Mouse (Mus musculus) embryonic facial prominence, embryonic 14.5 days (tissue): ENCODE measurements around the gene Krit1. TPM values are rescaled to one million over a fixed set of nuclear protein-coding genes. Genes with fewer than 3 reads are reported as not detected.

Experiments
- polyA plus RNA-seq: library from polyadenylated mRNA; unstranded; fragments of >200 nt; fragmentation: Nextera tagmentation; extraction: Ambion mirVana; gene quantifications from 2 replicates; pipeline ENCODE4 v1.2.1, GENCODE M21; 2014

Gene Krit1
- polyA plus RNA-seq, 1 experiment from 2014 or later: 34.4 TPM

Other genes starting within 250 kb of the Krit1 start
- 1.5 and 1.6 TPM in 2 replicates for gene 1700109H08Rik, start 231.6 kb upstream of the Krit1 start, polyA plus RNA-seq
- 12.9 and 13.0 TPM in 2 replicates for gene Pex1, start 207.1 kb upstream of the Krit1 start, polyA plus RNA-seq
- 11.4 TPM in 2 replicates for gene Rbm48, start 206.6 kb upstream of the Krit1 start, polyA plus RNA-seq
- not detected in 2 replicates for gene Tmbim7, start 152.0 kb upstream of the Krit1 start, polyA plus RNA-seq
- gene Gatad1, start 146.0 kb upstream of the Krit1 start, polyA plus RNA-seq: 65.2 and 65.8 TPM in 2 replicates
- gene Ankib1, start 259 bp upstream of the Krit1 start, polyA plus RNA-seq: 13.2 and 15.2 TPM in 2 replicates
- 0.26 TPM in 1 of 2 replicates, not detected in the other for gene Lrrd1, start 42.0 kb downstream of the Krit1 start, polyA plus RNA-seq
- gene Mterf1a, start 90.7 kb downstream of the Krit1 start, polyA plus RNA-seq: 5.9 and 6.2 TPM in 2 replicates
- gene Akap9, start 124.9 kb downstream of the Krit1 start, polyA plus RNA-seq: 110 and 115 TPM in 2 replicates